Mouse (Mus musculus) neural tube, embryonic 14.5 days (tissue): ENCODE data around the gene Gm20388. TPM values are rescaled to one million over a fixed set of nuclear protein-coding genes. Genes with fewer than 3 reads are reported as not detected.

Experiments used
- ATAC-seq: fragments of 200-750 bp; cut with Nextera tagmentation; 2 replicates; pipeline ENCODE4 v1.8.0; 2017; ENCODE audit warnings: low read depth, mild to moderate bottlenecking, moderate TSS enrichment, moderate library complexity
- H3K27ac ChIP-seq: fragments of 300-500 bp; sonication (generic); 2 replicates; pipeline ENCODE4 v1.5.1; 2014; ENCODE audit warnings: low read depth, mild to moderate bottlenecking, control low read depth, low read length, moderate library complexity, mixed read lengths
- H3K27me3 ChIP-seq: fragments of 300-500 bp; sonication (generic); 2 replicates; pipeline ENCODE4 v1.6.1; 2014; ENCODE audit warnings: low read length; ENCODE audit not compliant: control insufficient read depth, insufficient read depth
- H3K36me3 ChIP-seq: fragments of 300-500 bp; sonication (generic); 2 replicates; pipeline ENCODE4 v1.6.1; 2014; ENCODE audit warnings: low read length, mixed read lengths; ENCODE audit not compliant: control insufficient read depth, insufficient read depth
- H3K4me1 ChIP-seq: fragments of 300-500 bp; sonication (generic); 2 replicates; pipeline ENCODE4 v1.6.1; 2014; ENCODE audit warnings: low read length; ENCODE audit not compliant: control insufficient read depth, insufficient read depth
- H3K4me2 ChIP-seq: fragments of 300-500 bp; sonication (generic); 2 replicates; pipeline ENCODE4 v1.6.1; 2014; ENCODE audit warnings: mild to moderate bottlenecking, low read depth, low read length, control low read depth
- H3K4me3 ChIP-seq: fragments of 300-500 bp; sonication (generic); 2 replicates; pipeline ENCODE4 v1.5.1; 2014; ENCODE audit warnings: low read depth, low read length, control low read depth, mixed read lengths
- H3K9ac ChIP-seq: fragments of 300-500 bp; sonication (generic); replicated peaks from 2 replicates; pipeline ENCODE4 v1.6.1; 2014; ENCODE audit warnings: low read depth, mild to moderate bottlenecking, control low read depth, low read length, mixed read lengths
- H3K9me3 ChIP-seq: fragments of 300-500 bp; sonication (generic); 2 replicates; pipeline ENCODE4 v1.6.1; 2016; ENCODE audit warnings: low read length; ENCODE audit not compliant: control insufficient read depth
- WGBS: fragments of 180-500 bp; shearing (Covaris S2); extraction: QIAGEN DNeasy Blood & Tissue Kit; methylation state at CpG from one replicate; pipeline ENCODE4 v1.1.7; 2014; 5-methylcytosine and 5-hydroxymethylcytosine counted together
- polyA plus RNA-seq: library from polyadenylated mRNA; unstranded; fragments of >200 nt; fragmentation: Nextera tagmentation; extraction: Ambion mirVana; gene quantifications from 2 replicates; pipeline ENCODE4 v1.2.1, GENCODE M21; 2014

Gm20388 gene
- polyA plus RNA-seq, 1 experiment from 2014 or later: 10.3 TPM

GRCm38 (mm10) chr8:120057078-120057477 is 146.4 kb downstream of the Gm20388 start:
- Histone ChIP-seq H3K9ac (no peak overlapping the region), H3K4me3 (no peak overlapping the region), H3K36me3 (no peaks in the 10 kb centered on the region), H3K4me2 (no peak overlapping the region), H3K9me3 (no peaks in the 10 kb centered on the region), H3K4me1 (no peaks in the 10 kb centered on the region), H3K27ac (no peak overlapping the region), H3K27me3 (no peaks in the 10 kb centered on the region)
- ATAC-seq: no peak
- 79% methylated on average over 2 of the region's 2 CpGs for WGBS

GRCm38 (mm10) chr8:120062742-120063141 is 152.1 kb downstream of the Gm20388 start:
- no peak for ATAC-seq
- no peak overlapping the region for H3K4me2 ChIP-seq
- no peak overlapping the region for H3K27ac ChIP-seq
- H3K9me3 ChIP-seq: no peaks in the 10 kb centered on the region
- H3K27me3 ChIP-seq: no peaks in the 10 kb centered on the region
- H3K9ac ChIP-seq: no peak overlapping the region
- H3K36me3 ChIP-seq: no peaks in the 10 kb centered on the region
- no peaks in the 10 kb centered on the region for H3K4me1 ChIP-seq
- H3K4me3 ChIP-seq: no peak overlapping the region
- 91% methylated on average over 14 of the region's 14 CpGs for WGBS

GRCm38 (mm10) chr8:120063326-120063725 is 152.7 kb downstream of the Gm20388 start:
- Histone ChIP-seq H3K4me1 (no peaks in the 10 kb centered on the region), H3K9ac (no peak overlapping the region), H3K27me3 (no peaks in the 10 kb centered on the region), H3K36me3 (no peaks in the 10 kb centered on the region), H3K4me3 (no peak overlapping the region), H3K4me2 (no peak overlapping the region), H3K27ac (no peak overlapping the region), H3K9me3 (no peaks in the 10 kb centered on the region)
- 87% methylated on average over 3 of the region's 3 CpGs for WGBS
- ATAC-seq: no peak

- Histone ChIP-seq H3K36me3 (no peaks in the 10 kb centered on the region), H3K27ac (no peak overlapping the region), H3K9me3 (no peaks in the 10 kb centered on the region), H3K4me3 (no peak overlapping the region), H3K9ac (no peak overlapping the region), H3K4me2 (no peak overlapping the region), H3K27me3 (no peaks in the 10 kb centered on the region), H3K4me1 (no peaks in the 10 kb centered on the region)
- WGBS: 94% methylated on average over 8 of the region's 8 CpGs
- no peak for ATAC-seq
These were observed 155.0 kb downstream of the Gm20388 start for GRCm38 (mm10) chr8:120065611-120066010.

- WGBS: 87% methylated on average over 4 of the region's 4 CpGs
- H3K4me2 ChIP-seq: no peak overlapping the region
- no peaks in the 10 kb centered on the region for H3K36me3 ChIP-seq
- H3K9ac ChIP-seq: no peak overlapping the region
- H3K9me3 ChIP-seq: no peaks in the 10 kb centered on the region
- no peaks in the 10 kb centered on the region for H3K4me1 ChIP-seq
- no peak for ATAC-seq
- H3K27ac ChIP-seq: no peak overlapping the region
- H3K4me3 ChIP-seq: no peak overlapping the region
- no peaks in the 10 kb centered on the region for H3K27me3 ChIP-seq
These were observed 155.6 kb downstream of the Gm20388 start for GRCm38 (mm10) chr8:120066226-120066625.

GRCm38 (mm10) chr8:120067936-120068668 is 157.5 kb downstream of the Gm20388 start:
- no peak for ATAC-seq
- Histone ChIP-seq H3K27ac (no peak overlapping the region), H3K4me2 (no peak overlapping the region), H3K27me3 (no peaks in the 10 kb centered on the region), H3K4me1 (no peaks in the 10 kb centered on the region), H3K9ac (no peak overlapping the region), H3K36me3 (no peaks in the 10 kb centered on the region), H3K9me3 (no peaks in the 10 kb centered on the region), H3K4me3 (no peak overlapping the region)
- 56% methylated on average over 19 of the region's 19 CpGs for WGBS

GRCm38 (mm10) chr8:120071684-120072083 is 161.0 kb downstream of the Gm20388 start:
- Histone ChIP-seq H3K27ac (no peak overlapping the region), H3K27me3 (no peaks in the 10 kb centered on the region), H3K9me3 (no peaks in the 10 kb centered on the region), H3K9ac (no peak overlapping the region), H3K4me1 (no peaks in the 10 kb centered on the region), H3K4me3 (no peak overlapping the region), H3K4me2 (no peak overlapping the region), H3K36me3 (no peaks in the 10 kb centered on the region)
- ATAC-seq: no peak
- 26% methylated on average over 4 of the region's 4 CpGs for WGBS

- 61% methylated on average over 9 of the region's 9 CpGs for WGBS
These were observed 161.6 kb downstream of the Gm20388 start for GRCm38 (mm10) chr8:120072259-120072658.

GRCm38 (mm10) chr8:120072827-120073226 is 162.2 kb downstream of the Gm20388 start:
- Histone ChIP-seq H3K9ac (no peak overlapping the region), H3K36me3 (no peaks in the 10 kb centered on the region)
- no peak for ATAC-seq

More at GRCm38 (mm10) chr8:120072259-120072658, 161.6 kb downstream of the Gm20388 start:
- Histone ChIP-seq H3K4me1 (no peaks in the 10 kb centered on the region), H3K27ac (no peak overlapping the region), H3K27me3 (no peaks in the 10 kb centered on the region), H3K9me3 (no peaks in the 10 kb centered on the region), H3K4me3 (no peak overlapping the region), H3K36me3 (no peaks in the 10 kb centered on the region), H3K4me2 (no peak overlapping the region), H3K9ac (no peak overlapping the region)
- no peak for ATAC-seq

More at GRCm38 (mm10) chr8:120072827-120073226, 162.2 kb downstream of the Gm20388 start:
- WGBS: 80% methylated on average over 8 of the region's 8 CpGs
- no peaks in the 10 kb centered on the region for H3K9me3 ChIP-seq
- no peak overlapping the region for H3K4me3 ChIP-seq
- H3K27me3 ChIP-seq: no peaks in the 10 kb centered on the region
- no peak overlapping the region for H3K27ac ChIP-seq
- H3K4me2 ChIP-seq: no peak overlapping the region
- H3K4me1 ChIP-seq: no peaks in the 10 kb centered on the region
